Mouse (Mus musculus) frontal cortex, postnatal 10 days (tissue): ENCODE data around the gene Ctnnd1.
"Not testable (repeated sequence)": the region's sequence is repeated elsewhere in the genome, so short reads cannot be mapped to it uniquely, and the experiment has no call there.

ENCODE experiments used
- DNase-seq, 2 experiments: peaks; one replicate each; pipeline ENCODE4 v3.0.0; 2022; ENCODE audit warnings: low spot score in 2 of 2, mixed read lengths in 1 of 2

Ctnnd1 gene

GRCm38 (mm10) chr2:84650464-84651195, at the start of gene Ctnnd1:
Gene Ctnnd1 (minus strand): TSS chr2:84650765.
- peak; percentile 82 to 87 for DNase-seq

GRCm38 (mm10) chr2:84695007-84695695, 44.6 kb upstream of the Ctnnd1 start:
- DNase-seq = no peak

DNA sequence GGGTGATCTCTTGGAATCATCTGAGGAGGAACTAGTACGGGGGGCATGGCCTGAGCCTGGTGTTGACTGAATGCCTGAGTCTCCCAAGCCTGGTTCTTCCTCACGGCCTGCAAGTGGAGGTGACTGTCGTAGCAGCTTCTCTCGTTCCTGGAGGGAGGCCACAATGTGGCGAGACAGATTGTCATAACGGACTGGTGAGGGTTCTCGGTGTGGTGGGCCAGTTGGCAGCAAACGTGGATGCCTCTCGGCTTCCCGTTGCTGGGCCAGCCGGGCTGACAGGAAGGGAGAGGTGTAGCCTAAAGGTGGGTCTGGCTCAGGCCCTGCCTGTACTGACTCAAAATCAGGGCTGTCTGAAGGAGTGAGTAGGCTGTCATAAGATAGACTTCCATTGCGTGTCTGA, 39.5 kb upstream of the Ctnnd1 start:
- DNase-seq = no peak

GRCm38 (mm10) chr2:84688080-84688844, 37.7 kb upstream of the Ctnnd1 start:
- no peak for DNase-seq

GRCm38 (mm10) chr2:84682605-84683183, 32.1 kb upstream of the Ctnnd1 start:
- DNase-seq = no peak

GRCm38 (mm10) chr2:84679016-84679415, 28.5 kb upstream of the Ctnnd1 start, which contains the start of gene Tmx2:
Gene Tmx2 (minus strand): TSS chr2:84679140.
- DNase-seq = no peak

DNA sequence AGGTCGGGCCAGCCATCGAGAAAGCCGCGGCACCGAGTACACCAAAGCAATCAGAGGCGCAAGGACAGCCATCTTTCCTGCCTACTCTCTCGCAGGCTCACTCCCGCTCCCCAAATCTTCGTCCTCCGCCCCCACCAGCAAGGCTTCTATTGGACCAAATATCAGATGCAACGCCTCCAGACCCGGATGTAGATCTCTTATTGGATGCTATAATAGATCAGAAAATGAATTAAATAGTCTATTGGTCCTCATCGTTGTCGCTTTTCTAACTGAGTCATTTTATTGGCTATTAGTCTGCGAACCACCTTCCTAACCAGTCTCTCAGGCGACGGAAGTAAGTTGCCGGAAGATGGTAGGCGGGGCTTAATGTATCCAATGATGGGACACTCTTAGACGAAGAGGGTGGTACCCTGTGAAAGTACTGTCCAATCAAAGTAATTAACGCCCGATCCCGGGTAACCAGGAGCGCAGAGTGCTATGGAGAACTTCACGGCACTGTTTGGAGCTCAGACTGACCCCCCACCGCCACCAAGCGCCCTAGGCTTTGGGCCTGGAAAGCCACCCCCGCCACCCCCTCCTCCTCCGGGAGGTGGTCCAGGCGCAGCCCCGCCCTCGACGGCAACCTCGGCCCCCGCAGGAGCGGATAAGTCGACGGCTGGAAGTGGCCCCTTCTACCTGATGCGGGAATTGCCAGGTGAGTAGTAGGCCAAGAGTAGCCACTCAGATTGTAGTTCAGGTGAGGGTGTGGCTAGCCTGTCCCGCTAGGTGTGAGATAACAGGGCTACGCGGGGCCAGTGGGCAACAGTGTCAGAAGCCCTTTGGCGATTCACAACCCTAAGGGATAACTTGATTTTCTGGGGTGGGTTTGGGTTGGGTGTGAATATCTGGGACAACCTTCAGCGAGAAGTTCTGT, 27.7 kb upstream of the Ctnnd1 start, which contains the start of the genes Gm28635 and Med19:
Gene Gm28635, minus strand, starts transcription at position 74 of the 913 bp plus-strand sequence.
Gene Med19, plus strand, starts transcription at position 435 of the 913 bp plus-strand sequence.
- DNase-seq = peak; percentile 90 to 98

GRCm38 (mm10) chr2:84677270-84677967, 26.9 kb upstream of the Ctnnd1 start:
- DNase-seq = no peak

DNA sequence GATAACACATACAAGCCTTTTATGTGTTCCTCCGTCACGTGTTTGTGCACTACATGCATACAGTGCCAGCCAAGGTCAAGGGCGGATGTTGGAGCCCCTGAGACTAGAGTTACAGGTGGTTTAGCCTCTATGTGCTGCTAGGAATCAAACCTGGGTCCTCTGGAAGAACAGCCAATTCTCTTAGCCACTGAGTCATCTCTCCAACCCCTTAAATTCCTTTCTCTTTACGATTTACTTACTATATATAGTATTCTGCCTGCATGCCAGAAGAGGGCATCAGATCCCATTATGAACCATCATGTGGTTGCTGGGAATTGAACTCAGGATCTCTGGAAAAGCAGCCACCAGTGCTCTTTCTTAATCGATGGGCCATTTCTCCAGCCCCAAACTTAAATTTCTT, 21.0 kb upstream of the Ctnnd1 start:
- not testable (repeated sequence) for DNase-seq

DNA sequence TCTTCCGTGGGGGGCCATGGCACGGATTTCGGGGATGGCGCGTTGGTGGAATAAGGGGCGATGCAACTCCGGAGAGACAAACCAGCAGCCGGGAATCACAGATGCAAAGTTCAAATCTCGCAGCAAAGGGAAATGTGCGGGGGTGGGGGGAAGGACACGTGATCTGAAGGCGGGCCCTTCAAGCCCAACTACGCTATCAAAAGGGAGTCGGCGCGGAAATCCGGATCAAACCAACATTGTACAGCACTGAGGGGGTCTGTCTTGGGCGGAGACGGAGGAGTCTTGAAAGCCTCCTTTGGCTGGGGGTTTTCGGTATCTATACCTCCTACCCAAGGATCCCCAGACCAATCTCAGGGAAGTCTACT, 20.0 kb upstream of the Ctnnd1 start, which contains the start of gene Selenoh:
Gene Selenoh, minus strand, starts transcription at position 202 of the 365 bp plus-strand sequence.
- DNase-seq = peak; percentile 86 to 87

- DNase-seq = no peak
These were observed 19.4 kb upstream of the Ctnnd1 start for GRCm38 (mm10) chr2:84669828-84670568.

DNA sequence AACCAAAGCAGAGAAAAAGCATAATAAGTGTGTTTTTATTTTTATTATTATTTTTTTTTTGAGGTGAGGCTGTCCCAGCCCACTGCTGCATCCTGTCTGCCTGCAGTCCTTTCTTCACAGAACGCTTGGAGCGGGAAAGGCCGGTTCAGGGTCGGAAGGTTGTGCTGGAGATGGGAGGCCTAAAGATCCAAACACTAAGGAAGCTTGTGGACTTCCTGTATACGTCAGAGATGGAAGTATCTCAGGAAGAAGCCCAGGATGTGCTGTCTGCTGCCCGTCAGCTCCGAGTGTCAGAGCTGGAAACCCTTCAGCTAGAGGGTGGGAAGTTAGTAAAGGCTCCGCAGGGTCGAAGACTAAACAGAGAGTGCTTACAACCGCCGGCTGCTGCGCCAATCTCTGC, 15.5 kb upstream of the Ctnnd1 start:
- no peak for DNase-seq

DNA sequence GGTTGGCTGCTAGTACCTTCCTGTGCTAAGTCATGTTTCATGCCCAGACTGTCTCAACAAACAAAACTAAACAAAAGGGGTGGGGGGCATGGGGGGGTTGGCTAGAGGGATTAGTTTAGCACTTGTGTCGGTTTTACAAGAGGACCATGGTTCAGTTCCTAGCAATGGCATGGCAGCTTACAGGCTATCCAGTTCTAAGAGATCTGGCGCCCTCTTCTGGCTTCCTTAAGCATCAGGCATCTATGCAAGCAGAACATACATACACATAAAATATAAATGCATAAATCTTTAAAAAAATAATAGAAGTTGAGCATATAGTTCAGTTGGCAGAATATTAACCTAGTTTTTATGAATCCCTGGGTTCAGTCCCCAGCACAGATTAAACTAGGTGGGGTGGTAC, 12.3 kb upstream of the Ctnnd1 start:
- no peak for DNase-seq

DNA sequence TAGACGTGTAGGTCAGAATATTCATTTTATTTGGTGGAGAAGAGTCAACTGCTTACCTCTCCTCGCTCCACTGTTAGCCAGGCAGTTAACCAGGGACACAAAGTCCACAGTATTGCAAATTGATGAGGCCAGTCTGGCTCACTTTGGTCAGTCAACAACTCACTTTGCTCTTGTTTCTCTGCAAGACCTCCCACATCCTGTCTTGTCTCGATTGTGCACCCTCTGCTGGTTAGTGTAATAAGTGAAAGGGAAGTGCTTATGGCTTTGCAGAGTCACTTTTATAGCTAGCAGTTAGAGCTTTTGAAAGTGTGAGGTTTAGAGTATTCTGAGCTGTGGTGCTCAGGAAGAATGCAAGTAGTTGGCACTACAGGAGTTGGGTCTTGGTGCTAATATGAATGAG, 9.7 kb upstream of the Ctnnd1 start:
- no peak for DNase-seq

DNA sequence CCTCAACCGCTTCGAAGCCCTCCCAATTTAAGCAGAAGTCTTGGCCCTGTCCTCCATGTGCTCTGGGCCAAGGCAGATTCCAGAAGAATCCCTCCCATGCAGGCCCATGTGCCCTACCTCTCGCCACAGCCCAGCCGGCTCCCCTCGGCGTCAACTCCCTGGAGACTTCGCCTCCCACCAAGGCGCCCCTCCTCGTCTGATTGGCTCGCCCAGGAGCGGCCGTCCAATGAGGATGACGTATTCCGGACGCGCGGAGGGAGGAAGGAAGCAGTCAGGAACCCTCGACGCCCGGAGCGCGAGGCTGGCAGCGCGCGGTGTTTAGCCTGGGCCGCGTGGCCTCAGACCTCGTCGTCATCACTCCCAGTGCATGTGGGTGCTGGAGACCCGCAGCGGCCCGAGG, 8.2 kb upstream of the Ctnnd1 start, which contains the start of gene Btbd18:
Gene Btbd18, plus strand, starts transcription at position 274 of the 400 bp plus-strand sequence.
- no peak for DNase-seq

DNA sequence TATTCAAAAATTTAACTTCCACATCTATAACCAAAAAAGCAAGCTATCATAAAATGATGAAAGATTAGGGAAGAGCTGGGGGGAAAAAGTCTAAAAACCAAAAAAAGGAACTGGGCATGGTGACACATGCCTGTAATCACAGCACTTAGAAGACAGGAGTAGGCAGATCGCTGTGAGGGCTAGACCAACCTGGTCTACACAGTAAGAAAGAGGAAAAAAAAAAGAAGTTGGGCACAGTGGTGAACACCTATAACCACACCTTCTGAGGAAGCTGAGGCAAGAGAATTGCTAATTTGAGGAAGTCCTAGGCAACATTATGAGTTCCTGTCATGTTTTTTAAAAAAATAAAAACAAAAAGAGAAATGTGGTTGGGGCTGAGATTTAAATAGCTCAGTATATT, 5.3 kb upstream of the Ctnnd1 start:
- no peak for DNase-seq

DNA sequence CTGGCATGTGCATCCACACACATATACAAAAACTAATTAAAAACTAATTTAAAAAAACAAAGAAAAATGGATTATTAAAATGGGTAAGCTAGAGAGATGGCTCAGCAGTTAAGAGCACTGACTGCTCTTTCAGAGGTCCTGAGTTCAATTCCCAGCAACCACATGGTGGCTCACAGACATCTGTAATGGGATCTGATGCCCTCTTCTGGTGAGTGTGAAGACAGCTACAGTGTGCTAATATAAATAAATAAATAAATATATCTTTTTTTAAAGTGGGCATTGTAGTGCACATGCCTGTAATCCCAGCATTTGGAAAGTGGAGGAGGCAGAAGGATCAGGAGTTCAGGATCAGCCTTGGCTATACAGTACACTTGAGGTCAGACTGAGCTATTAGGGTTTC, 2.8 kb upstream of the Ctnnd1 start:
- no peak for DNase-seq

- no peak for DNase-seq
These were observed 891 bp downstream of the Ctnnd1 start for GRCm38 (mm10) chr2:84649674-84650073.

- DNase-seq = no peak
These were observed 2.2 kb downstream of the Ctnnd1 start for GRCm38 (mm10) chr2:84648369-84648768.
